Mouse (Mus musculus): ENCODE results near the gene Vsig4.

DNA sequence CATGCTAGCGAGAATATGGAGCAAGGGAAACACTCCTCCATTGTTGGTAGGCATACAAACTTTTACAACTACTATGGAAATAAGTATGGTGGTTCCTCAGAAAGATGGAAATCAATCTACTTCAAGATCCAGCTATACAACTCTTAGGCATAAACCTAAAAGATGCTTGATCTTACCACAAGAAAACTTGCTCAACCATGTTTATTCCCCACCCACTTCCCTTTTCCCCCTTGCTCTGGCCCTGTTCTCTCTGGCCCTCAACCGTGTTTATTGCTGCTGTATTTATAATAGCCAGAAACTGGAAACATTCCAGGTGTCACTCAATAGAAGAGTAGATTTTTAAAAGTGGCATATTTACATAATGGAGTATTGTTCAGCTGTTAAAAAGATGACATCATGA, 45.9 kb upstream of the Vsig4 start:
- TF ChIP-seq EP300 (IDR thresholded peaks at IDR 0.05; ENCODE audit: low read depth) (no peak), CTCF (IDR thresholded peaks at IDR 0.05; ENCODE audit: low read depth) (no peak)
